Mouse (Mus musculus) ES-Bruce4 (cell line): ENCODE results near the gene Bub1b.

Source experiments
- CTCF ChIP-seq: IDR thresholded peaks from one replicate; pipeline ENCODE4 v1.8.1; 2011; ENCODE audit warnings: low read depth, low read length
- EP300 ChIP-seq: IDR thresholded peaks from 2 replicates; pipeline ENCODE4 v1.6.1; 2011; ENCODE audit warnings: low read depth, low read length; ENCODE audit not compliant: insufficient read depth
- POLR2A ChIP-seq: IDR thresholded peaks from one replicate; pipeline ENCODE4 v1.8.1; 2011; ENCODE audit warnings: low read length; ENCODE audit not compliant: insufficient read depth

DNA sequence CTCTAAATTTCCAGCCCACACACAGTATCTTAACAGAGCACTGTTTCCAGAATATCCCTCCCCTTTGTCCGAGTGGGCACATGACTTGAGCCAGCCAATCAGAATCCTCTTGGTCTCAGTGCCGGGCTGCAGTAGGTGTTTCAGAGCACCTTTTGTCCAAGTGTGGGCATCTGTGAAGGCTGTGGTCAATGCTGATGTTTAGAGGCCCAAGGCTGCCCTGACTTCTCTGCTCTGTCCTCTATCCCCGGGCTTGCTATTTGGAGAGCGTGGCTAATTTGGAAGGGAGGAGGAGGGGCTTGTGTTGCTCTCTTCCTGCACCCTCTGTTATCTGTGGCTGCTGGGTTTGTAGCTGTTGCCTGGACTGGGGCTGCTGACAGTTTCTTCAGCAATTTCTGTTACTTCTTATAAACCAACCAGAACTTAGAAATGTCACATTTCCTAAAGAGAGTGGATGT is 62.0 kb downstream of the Bub1b start:
- no peak for TF ChIP-seq EP300
- TF ChIP-seq POLR2A = no peak
- no peak for TF ChIP-seq CTCF
